Mouse (Mus musculus) forebrain, postnatal 0 days (tissue): Measurements from ENCODE around the gene Aup1. TPM values are rescaled to one million over a fixed set of nuclear protein-coding genes. Genes with fewer than 3 reads are reported as not detected.

ENCODE experiments used
- ATAC-seq: fragments of 200-750 bp; cut with Nextera tagmentation; 2 replicates; pipeline ENCODE4 v1.8.0; 2017; ENCODE audit warnings: mild to moderate bottlenecking, moderate library complexity
- DNase-seq: peaks from one replicate; pipeline ENCODE4 v3.0.0-alpha.2; 2015
- H3K27ac ChIP-seq: fragments of 300-500 bp; sonication (generic); 2 replicates; pipeline ENCODE4 v1.5.1; 2014; ENCODE audit warnings: low read depth, mild to moderate bottlenecking, antibody characterized with exemption, low read length, moderate library complexity, mixed read lengths
- H3K27me3 ChIP-seq: fragments of 300-500 bp; sonication (generic); 2 replicates; pipeline ENCODE4 v1.6.1; 2014; ENCODE audit warnings: mild to moderate bottlenecking, low read length, mixed read lengths; ENCODE audit not compliant: insufficient read depth
- H3K36me3 ChIP-seq: fragments of 300-500 bp; sonication (generic); 2 replicates; pipeline ENCODE4 v1.6.1; 2014; ENCODE audit warnings: mild to moderate bottlenecking, moderate library complexity; ENCODE audit not compliant: insufficient read depth
- H3K4me1 ChIP-seq: fragments of 300-500 bp; sonication (generic); 2 replicates; pipeline ENCODE4 v1.6.1; 2014; ENCODE audit warnings: antibody characterized with exemption; ENCODE audit not compliant: insufficient read depth
- H3K4me2 ChIP-seq: fragments of 300-500 bp; sonication (generic); 2 replicates; pipeline ENCODE4 v1.6.1; 2014; ENCODE audit warnings: low read depth, mild to moderate bottlenecking, moderate library complexity
- H3K4me3 ChIP-seq: fragments of 300-500 bp; sonication (generic); 2 replicates; pipeline ENCODE4 v1.5.1; 2014; ENCODE audit warnings: low read depth, low read length, mixed read lengths
- H3K9ac ChIP-seq: fragments of 300-500 bp; sonication (generic); 2 replicates; pipeline ENCODE4 v1.6.1; 2014; ENCODE audit warnings: mild to moderate bottlenecking
- H3K9me3 ChIP-seq: fragments of 300-500 bp; sonication (generic); 2 replicates; pipeline ENCODE4 v1.6.1; 2016; ENCODE audit warnings: low read length
- CTCF ChIP-seq: sonication (generic); IDR thresholded peaks from 2 replicates; pipeline ENCODE4 v1.5.1; 2016; ENCODE audit warnings: antibody characterized with exemption, control low read depth, low read depth
- WGBS: fragments of 180-500 bp; shearing (Covaris S2); extraction: QIAGEN DNeasy Blood & Tissue Kit; methylation state at CpG from one replicate; pipeline ENCODE4 v1.1.7; 2014; 5-methylcytosine and 5-hydroxymethylcytosine counted together
- polyA plus RNA-seq: library from polyadenylated mRNA; unstranded; fragments of >200 nt; fragmentation: Nextera tagmentation; extraction: Ambion mirVana; gene quantifications from 2 replicates; pipeline ENCODE4 v1.2.1, GENCODE M21; 2015
- total RNA-seq: library from RNA; depleted of rRNA; stranded (reverse); fragments of >200 nt; gene quantifications from 2 replicates; pipeline ENCODE4 v1.2.3, GENCODE M21; 2014

Gene Aup1
- total and polyA plus RNA-seq, 2 experiments from 2014 or later, result 129 to 146 TPM

DNA sequence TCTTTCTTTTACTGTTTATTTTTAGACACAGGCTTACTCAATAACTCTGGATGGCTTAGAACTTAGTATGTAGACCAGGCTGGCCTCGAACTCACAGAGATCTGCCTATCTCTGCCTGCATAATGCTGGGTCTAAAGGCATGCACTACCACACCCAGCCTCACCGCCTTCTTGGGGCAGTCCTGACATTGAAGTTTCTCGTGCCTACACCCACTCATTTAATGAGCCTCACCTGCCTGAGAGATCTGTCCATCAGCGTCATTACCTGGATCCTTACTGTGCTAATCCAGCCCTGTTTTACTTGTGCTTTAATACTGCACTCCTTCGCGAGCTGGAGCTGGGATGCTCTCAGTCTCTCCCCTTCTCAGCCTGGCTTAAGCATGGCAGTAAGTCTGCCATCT lies 42.6 kb upstream of the Aup1 start:
- WGBS, result 80% methylated on average over 6 of the region's 6 CpGs
- Histone ChIP-seq H3K4me1 (no peaks in the 10 kb centered on the region), H3K36me3 (no peaks in the 10 kb centered on the region), H3K4me2 (no peak overlapping the region), H3K4me3 (no peak overlapping the region), H3K9me3 (no peaks in the 10 kb centered on the region), H3K27me3 (no peaks in the 10 kb centered on the region; the same call in 1 of the 2 replicates), H3K27ac (no peak overlapping the region), H3K9ac (no peak overlapping the region)
- ATAC-seq, result no peak
- TF ChIP-seq CTCF, result no peak
- no peak for DNase-seq

DNA sequence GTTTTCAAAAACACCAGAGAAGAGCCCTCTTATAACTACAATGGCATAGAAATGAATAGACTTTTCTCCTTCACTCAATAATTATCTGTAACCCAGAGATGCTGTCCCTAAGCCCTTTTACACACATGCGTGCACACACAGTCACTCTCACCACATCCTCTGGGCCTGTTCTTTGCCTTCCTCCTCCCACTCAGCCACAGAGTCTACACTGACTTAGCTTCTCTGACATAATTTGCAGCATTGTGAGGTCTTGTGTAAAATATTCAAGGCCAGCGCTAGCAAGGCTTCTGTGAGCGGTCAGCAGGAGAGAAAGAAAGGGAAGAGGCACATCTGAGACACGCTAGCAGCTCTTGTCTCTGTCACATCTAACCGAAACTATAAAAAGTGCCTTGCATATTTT lies 40.9 kb upstream of the Aup1 start:
- no peak overlapping the region for H3K9ac ChIP-seq
- TF ChIP-seq CTCF, result no peak
- 62% methylated on average over 5 of the region's 5 CpGs for WGBS
- H3K27ac ChIP-seq, result no peak overlapping the region
- ATAC-seq (no peak), DNase-seq (no peak)
- H3K4me2 ChIP-seq, result no peak overlapping the region
- H3K27me3 ChIP-seq, result no peaks in the 10 kb centered on the region; the same call in 1 of the 2 replicates
- no peak overlapping the region for H3K4me3 ChIP-seq
- H3K36me3 ChIP-seq, result no peaks in the 10 kb centered on the region
- H3K9me3 ChIP-seq, result no peaks in the 10 kb centered on the region
- H3K4me1 ChIP-seq, result no peaks in the 10 kb centered on the region

DNA sequence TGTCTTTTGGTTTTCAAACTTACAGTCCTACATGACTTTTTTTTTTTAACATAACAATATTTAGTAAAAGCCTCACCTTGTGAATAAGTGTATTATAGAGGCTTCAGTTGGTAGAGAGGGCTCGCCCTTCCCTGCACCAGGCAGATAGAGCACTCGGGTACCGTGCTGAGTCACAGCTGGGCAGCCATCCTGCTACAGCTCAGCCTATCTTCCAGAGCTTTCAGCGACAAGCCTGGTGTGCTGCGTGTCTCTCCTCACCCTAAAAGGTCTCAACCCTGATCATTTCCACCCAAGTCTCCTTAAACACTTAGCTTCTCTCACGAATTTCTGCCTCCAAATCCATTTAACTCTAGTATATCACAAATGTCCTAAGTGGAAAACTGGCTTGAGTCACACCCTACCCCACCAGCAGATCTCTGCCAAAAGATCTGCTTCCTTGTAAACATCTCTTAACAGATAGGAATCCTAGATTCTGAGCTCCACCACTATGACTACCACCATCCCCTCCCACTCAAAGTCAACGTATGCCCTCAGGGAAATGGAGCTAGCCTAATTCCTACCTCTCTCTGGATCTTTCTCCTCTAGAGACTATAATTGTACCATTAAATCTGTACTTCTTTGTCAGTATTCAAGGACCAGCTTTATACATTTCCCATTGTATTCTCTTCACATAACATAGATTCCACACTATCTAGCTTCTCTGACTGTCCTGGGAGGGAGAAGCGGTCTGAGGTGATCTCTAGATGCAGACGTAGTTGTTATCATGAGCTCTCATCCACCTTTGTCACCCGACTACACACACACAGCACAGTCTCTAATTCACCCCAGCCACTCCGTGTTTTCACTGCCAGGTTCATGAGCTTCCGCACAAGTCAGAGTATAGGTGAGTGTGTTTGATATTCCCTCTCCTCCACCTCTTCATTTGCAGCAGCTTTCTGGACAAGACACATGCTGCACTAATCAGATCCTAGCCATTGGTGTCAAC lies 39.5 kb upstream of the Aup1 start:
- WGBS, result 77% methylated on average over 12 of the region's 12 CpGs
- no peak for TF ChIP-seq CTCF

DNA sequence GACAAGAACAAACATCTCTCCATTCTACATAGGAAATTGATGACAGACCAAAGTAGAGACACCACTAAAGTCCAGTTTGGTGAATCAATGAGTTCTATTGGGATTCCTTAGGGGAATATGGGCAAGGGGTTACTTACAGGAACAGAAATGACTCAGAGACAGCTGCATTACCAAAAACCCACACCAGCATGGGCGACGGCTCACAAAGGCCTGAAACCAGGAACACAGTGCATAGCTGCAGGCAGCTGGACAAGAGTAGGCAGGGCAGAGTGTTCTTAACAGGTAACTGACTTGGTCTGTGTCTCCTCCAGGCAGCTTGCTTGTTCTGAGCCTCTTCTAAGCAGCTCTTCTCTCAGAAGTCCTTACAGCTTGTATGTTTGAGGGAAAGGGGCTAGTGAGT lies 38.6 kb upstream of the Aup1 start:
- Histone ChIP-seq H3K9me3 (no peaks in the 10 kb centered on the region), H3K4me2 (no peak overlapping the region), H3K27ac (no peak overlapping the region), H3K4me3 (no peak overlapping the region), H3K9ac (no peak overlapping the region), H3K36me3 (no peaks in the 10 kb centered on the region), H3K4me1 (no peaks in the 10 kb centered on the region), H3K27me3 (no peaks in the 10 kb centered on the region; the same call in 1 of the 2 replicates)
- ATAC-seq, result no peak
- 93% methylated on average over 2 of the region's 2 CpGs for WGBS
- DNase-seq, result no peak
- no peak for TF ChIP-seq CTCF

More for the DNA sequence above, 39.5 kb upstream of the Aup1 start:
- H3K4me3 ChIP-seq, result no peak overlapping the region
- H3K4me1 ChIP-seq, result no peaks in the 10 kb centered on the region
- H3K36me3 ChIP-seq, result no peaks in the 10 kb centered on the region
- no peak for DNase-seq
- no peak for ATAC-seq
- no peak overlapping the region for H3K4me2 ChIP-seq
- H3K27me3 ChIP-seq, result no peaks in the 10 kb centered on the region; the same call in 1 of the 2 replicates
- no peak overlapping the region for H3K27ac ChIP-seq
- no peak overlapping the region for H3K9ac ChIP-seq
- no peaks in the 10 kb centered on the region for H3K9me3 ChIP-seq

DNA sequence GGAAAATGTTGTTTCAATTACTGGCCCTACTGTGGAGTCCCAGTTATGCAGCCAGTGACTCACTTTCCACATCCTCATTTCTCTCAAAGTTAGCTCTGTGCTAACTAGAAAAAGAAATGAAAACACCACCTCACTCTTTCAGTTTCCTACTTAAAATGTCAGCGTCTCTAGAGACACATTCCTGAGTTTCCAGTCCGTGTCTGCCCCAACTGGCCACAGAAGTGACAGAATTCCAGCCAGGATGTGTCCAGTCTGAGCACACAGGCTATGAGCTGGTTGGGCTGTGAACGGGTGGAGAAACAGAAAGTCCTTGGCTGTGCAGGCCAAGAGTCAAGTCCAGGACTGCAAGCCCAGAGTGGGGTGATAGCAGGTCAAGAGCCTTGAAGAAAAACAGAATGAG lies 37.1 kb upstream of the Aup1 start:
- no peak overlapping the region for H3K9ac ChIP-seq

DNA sequence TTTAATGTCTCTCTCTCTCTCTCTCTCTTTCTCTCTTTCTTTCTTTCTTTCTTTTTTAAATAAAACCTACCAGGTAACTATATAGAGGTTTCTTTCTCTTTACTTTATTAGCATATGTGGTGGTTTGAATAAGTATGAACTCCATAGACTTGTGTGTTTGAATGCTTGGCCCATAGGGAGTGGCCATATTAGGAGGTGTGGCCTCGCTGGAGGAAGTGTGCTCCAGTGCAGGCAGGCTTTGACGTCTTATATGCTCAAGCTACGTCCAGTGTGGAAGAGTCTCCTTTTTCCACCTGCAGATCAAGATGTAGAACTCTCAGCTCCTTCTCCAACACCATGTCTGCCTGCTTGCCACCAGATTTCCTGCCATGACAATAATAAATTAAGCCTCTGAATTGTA lies 35.3 kb upstream of the Aup1 start:
- ATAC-seq (no peak), DNase-seq (no peak)
- H3K4me1 ChIP-seq, result no peaks in the 10 kb centered on the region
- no peaks in the 10 kb centered on the region for H3K27me3 ChIP-seq
- H3K4me3 ChIP-seq, result no peak overlapping the region
- no peak overlapping the region for H3K27ac ChIP-seq
- WGBS, result 74% methylated on average over 3 of the region's 3 CpGs
- no peaks in the 10 kb centered on the region for H3K36me3 ChIP-seq
- no peak for TF ChIP-seq CTCF
- no peaks in the 10 kb centered on the region for H3K9me3 ChIP-seq
- no peak overlapping the region for H3K9ac ChIP-seq
- no peak overlapping the region for H3K4me2 ChIP-seq

More for the DNA sequence above, 37.1 kb upstream of the Aup1 start:
- H3K27ac ChIP-seq, result no peak overlapping the region
- H3K36me3 ChIP-seq, result no peaks in the 10 kb centered on the region
- no peak for ATAC-seq
- TF ChIP-seq CTCF, result no peak
- H3K4me3 ChIP-seq, result no peak overlapping the region
- no peaks in the 10 kb centered on the region for H3K4me1 ChIP-seq
- WGBS, result 77% methylated on average over 3 of the region's 3 CpGs
- DNase-seq, result no peak
- H3K9me3 ChIP-seq, result no peaks in the 10 kb centered on the region
- no peak overlapping the region for H3K4me2 ChIP-seq
- H3K27me3 ChIP-seq, result no peaks in the 10 kb centered on the region

DNA sequence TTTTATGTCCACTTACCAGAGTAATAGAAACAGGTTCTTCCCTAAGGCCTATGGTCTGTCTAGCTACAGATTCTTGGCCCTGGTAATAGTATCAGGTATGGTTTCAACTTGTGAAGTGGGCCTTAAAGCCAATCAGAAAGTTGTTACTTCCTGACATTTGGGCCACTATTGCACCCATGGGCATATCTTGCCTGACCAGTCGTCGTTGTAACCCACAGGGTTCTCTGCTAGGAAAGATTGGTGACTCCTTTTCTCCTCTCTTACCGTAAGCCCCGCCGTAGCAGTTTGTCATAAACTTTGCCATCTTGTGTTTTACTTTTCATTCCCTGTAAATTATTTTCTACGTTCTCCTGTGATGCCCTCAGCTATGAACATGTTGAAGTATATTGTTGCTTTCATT lies 34.2 kb upstream of the Aup1 start:
- Histone ChIP-seq H3K27me3 (no peaks in the 10 kb centered on the region), H3K9ac (no peak overlapping the region), H3K27ac (no peak overlapping the region), H3K4me3 (no peak overlapping the region), H3K9me3 (no peaks in the 10 kb centered on the region), H3K4me2 (no peak overlapping the region), H3K36me3 (no peaks in the 10 kb centered on the region), H3K4me1 (no peaks in the 10 kb centered on the region)
- ATAC-seq, result no peak
- WGBS, result 90% methylated on average over 6 of the region's 6 CpGs
- no peak for TF ChIP-seq CTCF
- DNase-seq, result no peak
